Mouse (Mus musculus): ENCODE measurements around the gene Myo1a.
"Not testable (repeated sequence)": the region's sequence is repeated elsewhere in the genome, so short reads cannot be mapped to it uniquely, and the experiment has no call there.

The Myo1a gene

GRCm38 (mm10) chr10:127704766-127705220 is at the start of gene Myo1a:
Gene Myo1a (plus strand): TSS chr10:127705170.
- in situ Hi-C loops (cut with MboI; ENCODE audit: low pct_unique_long_range_greater_than_20kb in 1 of 2, low sequenced_read_pairs in 2 of 2, unreplicated experiment in 1 of 2), result no loop called here

- in situ Hi-C loops (cut with MboI; ENCODE audit: low pct_unique_long_range_greater_than_20kb in 1 of 2, low sequenced_read_pairs in 2 of 2, unreplicated experiment in 1 of 2), result not testable (repeated sequence)
Observed at GRCm38 (mm10) chr10:127657617-127658016, 47.4 kb upstream of the Myo1a start.

- in situ Hi-C loops (cut with MboI; ENCODE audit: low pct_unique_long_range_greater_than_20kb in 1 of 2, low sequenced_read_pairs in 2 of 2, unreplicated experiment in 1 of 2), result no loop called here
Observed at GRCm38 (mm10) chr10:127658076-127658475, 46.9 kb upstream of the Myo1a start.

DNA sequence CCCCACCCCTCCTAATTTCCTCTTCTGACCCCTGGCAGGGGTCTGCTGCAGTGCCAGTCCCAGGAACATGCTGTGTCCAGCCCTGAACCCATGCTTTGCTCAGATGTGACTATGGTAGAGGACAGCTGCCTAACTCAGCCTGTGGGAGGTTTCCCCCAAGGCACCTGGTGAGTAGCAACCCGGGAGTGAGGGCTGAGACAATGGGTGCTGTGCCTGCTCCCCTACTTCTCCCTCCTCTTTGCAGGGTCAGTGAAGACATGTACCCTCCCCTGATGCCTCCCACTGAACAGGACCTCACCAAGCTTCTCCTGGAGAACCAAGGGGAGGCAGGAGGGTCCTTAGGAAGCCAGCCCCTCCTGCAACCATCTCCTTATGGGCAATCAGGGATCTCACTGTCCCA is 45.4 kb upstream of the Myo1a start:
- in situ Hi-C loops (cut with MboI; ENCODE audit: low pct_unique_long_range_greater_than_20kb in 1 of 2, low sequenced_read_pairs in 2 of 2, unreplicated experiment in 1 of 2), result no loop called here

DNA sequence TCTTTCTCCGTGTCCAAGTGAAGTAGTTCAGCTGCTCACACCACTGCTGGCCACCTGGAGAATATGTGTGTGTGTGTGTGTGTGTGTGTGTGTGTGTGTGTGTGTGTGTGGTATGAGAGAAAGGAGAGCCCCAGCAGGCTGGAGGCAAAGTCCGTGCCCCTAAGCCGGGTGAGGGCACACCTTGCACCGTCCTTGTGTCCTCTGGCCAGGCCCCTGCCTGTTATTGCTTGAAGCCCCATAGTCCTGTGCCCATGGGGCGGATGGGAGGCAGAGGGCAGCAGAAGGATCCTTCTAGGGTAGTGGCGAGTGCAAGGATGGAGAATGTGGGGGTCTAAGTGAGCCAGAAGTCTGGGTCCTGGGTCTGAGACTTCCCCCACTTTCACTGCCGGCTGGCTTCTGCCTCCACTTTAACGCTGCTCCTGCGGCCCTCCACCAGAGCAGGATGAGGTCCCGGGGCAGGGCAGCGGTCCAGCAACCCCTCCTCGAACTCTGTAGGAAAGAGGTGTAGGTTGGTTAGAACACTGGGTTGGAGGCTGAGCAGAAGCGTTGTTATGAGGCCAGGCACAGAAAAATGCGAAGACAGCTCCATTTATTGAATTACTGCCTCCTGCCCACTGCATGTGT is 43.6 kb upstream of the Myo1a start:
- in situ Hi-C loops (cut with MboI; ENCODE audit: low pct_unique_long_range_greater_than_20kb in 1 of 2, low sequenced_read_pairs in 2 of 2, unreplicated experiment in 1 of 2), result no loop called here

- in situ Hi-C loops (cut with MboI; ENCODE audit: low pct_unique_long_range_greater_than_20kb in 1 of 2, low sequenced_read_pairs in 2 of 2, unreplicated experiment in 1 of 2), result no loop called here
Observed at GRCm38 (mm10) chr10:127661915-127662663, 42.9 kb upstream of the Myo1a start.

DNA sequence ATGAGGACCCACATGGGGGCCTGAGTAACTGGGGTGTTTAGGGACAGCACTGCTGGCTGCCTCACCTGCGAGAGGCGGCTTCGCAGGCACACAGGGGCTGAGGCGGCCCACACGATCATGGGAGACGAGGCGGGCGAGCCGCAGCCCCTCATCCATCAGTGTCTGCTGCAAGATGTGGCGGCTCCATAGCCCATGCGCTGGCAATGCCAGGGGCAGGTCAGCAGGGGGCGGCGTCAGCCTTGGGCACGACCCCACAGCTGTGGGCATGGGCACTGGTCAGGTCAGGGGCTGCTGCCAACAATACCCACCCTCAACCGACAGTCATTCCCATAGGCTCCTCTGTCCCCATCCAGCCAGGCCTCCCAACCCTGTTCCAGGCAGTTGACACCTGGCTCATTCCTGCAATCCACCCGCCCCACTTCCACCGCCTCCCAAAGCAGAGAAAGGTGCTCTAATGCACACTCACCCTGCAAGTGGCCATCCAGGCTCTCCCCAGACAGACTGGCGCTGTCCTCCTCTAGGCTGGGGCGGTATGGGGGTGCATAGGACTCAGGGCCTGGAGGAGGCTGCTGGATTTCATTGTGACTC is 42.2 kb upstream of the Myo1a start:
- in situ Hi-C loops (cut with MboI; ENCODE audit: low pct_unique_long_range_greater_than_20kb in 1 of 2, low sequenced_read_pairs in 2 of 2, unreplicated experiment in 1 of 2), result no loop called here

DNA sequence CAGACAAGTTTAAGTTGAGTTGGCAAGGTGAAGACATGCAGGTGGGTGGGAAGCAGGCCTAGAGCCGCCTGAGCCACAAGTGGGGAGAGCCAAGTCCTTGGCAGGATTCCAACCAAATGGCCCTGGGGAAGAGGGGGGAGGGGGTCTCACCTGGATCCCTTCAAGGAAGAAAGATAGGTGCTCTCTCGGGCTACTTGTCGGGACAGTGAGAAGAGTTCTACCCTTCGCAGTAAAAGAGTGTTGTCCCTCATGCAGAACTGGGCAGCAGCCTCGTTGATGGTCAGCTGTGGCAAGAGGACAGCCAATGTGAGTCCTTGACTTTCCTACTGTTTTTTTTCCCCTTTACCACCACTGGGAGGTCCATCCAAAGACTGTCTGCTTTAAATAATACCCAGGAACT is 41.4 kb upstream of the Myo1a start:
- in situ Hi-C loops (cut with MboI; ENCODE audit: low pct_unique_long_range_greater_than_20kb in 1 of 2, low sequenced_read_pairs in 2 of 2, unreplicated experiment in 1 of 2), result no loop called here

GRCm38 (mm10) chr10:127664166-127664565 is 40.8 kb upstream of the Myo1a start:
- in situ Hi-C loops (cut with MboI; ENCODE audit: low pct_unique_long_range_greater_than_20kb in 1 of 2, low sequenced_read_pairs in 2 of 2, unreplicated experiment in 1 of 2), result no loop called here

DNA sequence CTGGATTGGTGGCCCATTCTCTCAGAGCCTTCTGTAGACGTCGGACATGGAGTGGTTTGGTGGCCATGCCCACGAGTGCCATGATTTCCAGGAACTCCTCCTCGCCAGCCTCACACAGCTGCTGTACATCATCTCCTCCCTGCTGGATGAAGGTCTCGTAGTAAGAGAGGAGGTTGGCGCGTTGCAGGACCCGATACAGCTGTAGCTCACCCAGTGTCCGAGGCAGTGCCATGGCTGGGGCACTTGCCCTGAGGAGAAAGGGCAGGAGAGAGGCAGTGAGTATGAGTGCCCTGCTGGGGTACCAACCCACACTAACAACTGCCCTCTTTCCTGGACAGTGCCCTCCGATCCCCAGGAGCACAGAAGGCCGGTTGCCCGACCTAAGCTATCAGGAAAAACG is 40.1 kb upstream of the Myo1a start:
- in situ Hi-C loops (cut with MboI; ENCODE audit: low pct_unique_long_range_greater_than_20kb in 1 of 2, low sequenced_read_pairs in 2 of 2, unreplicated experiment in 1 of 2), result no loop called here

- in situ Hi-C loops (cut with MboI; ENCODE audit: low pct_unique_long_range_greater_than_20kb in 1 of 2, low sequenced_read_pairs in 2 of 2, unreplicated experiment in 1 of 2), result no loop called here
Observed at GRCm38 (mm10) chr10:127665366-127666181, 39.4 kb upstream of the Myo1a start.

- in situ Hi-C loops (cut with MboI; ENCODE audit: low pct_unique_long_range_greater_than_20kb in 1 of 2, low sequenced_read_pairs in 2 of 2, unreplicated experiment in 1 of 2), result no loop called here
Observed at GRCm38 (mm10) chr10:127666501-127667268, 38.3 kb upstream of the Myo1a start, which contains the start of gene Nemp1. Gene Nemp1 (plus strand): TSS chr10:127666901.

- in situ Hi-C loops (cut with MboI; ENCODE audit: low pct_unique_long_range_greater_than_20kb in 1 of 2, low sequenced_read_pairs in 2 of 2, unreplicated experiment in 1 of 2), result no loop called here
Observed at GRCm38 (mm10) chr10:127667269-127668092, 37.5 kb upstream of the Myo1a start.

GRCm38 (mm10) chr10:127668093-127669050 is 36.6 kb upstream of the Myo1a start, which contains the start of gene Nab2:
Gene Nab2 (minus strand): TSS chr10:127668568.
- in situ Hi-C loops (cut with MboI; ENCODE audit: low pct_unique_long_range_greater_than_20kb in 1 of 2, low sequenced_read_pairs in 2 of 2, unreplicated experiment in 1 of 2), result no loop called here

GRCm38 (mm10) chr10:127669170-127669569 is 35.8 kb upstream of the Myo1a start:
- in situ Hi-C loops (cut with MboI; ENCODE audit: low pct_unique_long_range_greater_than_20kb in 1 of 2, low sequenced_read_pairs in 2 of 2, unreplicated experiment in 1 of 2), result no loop called here

DNA sequence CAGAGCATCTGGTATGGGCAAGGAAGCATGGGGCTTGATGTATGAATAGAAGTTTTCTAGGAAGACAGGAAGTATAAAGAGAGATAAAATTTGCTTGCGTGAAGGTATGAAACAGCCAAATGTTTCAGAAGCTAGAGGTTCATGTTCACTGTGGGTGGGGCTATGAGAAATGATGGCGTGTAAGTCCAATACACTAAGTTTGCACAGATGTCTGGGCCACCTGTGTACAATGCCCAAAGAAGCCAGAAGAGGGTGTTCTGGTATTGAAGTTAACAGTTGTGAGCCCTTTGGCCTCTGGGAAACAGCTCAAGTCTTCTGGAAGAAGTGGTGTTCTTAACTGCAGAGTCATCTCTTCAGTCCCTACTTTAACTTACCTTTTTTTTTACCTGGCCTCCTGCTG is 34.8 kb upstream of the Myo1a start:
- in situ Hi-C loops (cut with MboI; ENCODE audit: low pct_unique_long_range_greater_than_20kb in 1 of 2, low sequenced_read_pairs in 2 of 2, unreplicated experiment in 1 of 2), result no loop called here
